Mouse (Mus musculus) heart, postnatal 0 days (tissue): ENCODE measurements around the gene Akt2.

Experiments used
- CTCF ChIP-seq: IDR thresholded peaks from 2 replicates; pipeline ENCODE4 v1.5.1; 2016; ENCODE audit warnings: antibody characterized with exemption, control low read depth, low read depth
- EP300 ChIP-seq: IDR thresholded peaks from 2 replicates; pipeline ENCODE4 v1.6.1; 2016; ENCODE audit warnings: antibody characterized with exemption, low read depth

- peak; percentile 25; the same call in 1 of the 2 replicates for TF ChIP-seq CTCF
- no peak for TF ChIP-seq EP300
Measured at GRCm38 (mm10) chr7:27590566-27591213, 662 bp upstream of the Akt2 start.
